Mouse (Mus musculus): ENCODE measurements around the gene 1700025G04Rik.
A peak's percentile ranks its signal among the peaks of the same experiment; 100 is the strongest.

1700025G04Rik gene

DNA sequence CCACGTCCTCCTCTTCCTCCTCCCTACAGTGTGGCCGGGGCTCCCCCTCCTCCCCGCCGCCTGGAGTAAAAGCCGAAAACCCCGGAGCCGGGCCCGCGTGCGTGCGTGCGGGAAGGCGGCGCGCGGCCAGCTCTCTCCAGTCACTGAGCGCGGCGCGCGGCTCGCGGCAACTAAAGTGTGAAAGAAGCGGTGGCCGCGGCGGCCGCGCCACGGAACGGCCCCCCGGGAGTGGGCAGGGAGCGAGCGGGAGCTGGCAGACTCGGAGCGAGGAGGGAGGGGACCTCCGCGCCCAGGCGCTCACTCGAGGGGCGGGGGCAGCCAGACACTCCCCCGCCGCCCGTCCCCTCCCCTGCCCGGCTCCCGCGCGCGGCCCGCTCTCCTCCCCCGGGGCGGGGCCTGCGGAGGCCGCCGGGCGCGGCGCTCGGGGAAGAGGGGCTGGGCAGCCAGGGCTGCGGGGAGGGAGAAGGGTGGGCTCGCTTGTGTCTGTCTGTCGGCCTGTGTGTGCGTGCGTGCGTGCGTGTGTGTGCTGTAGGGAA is at the start of gene 1700025G04Rik:
Gene 1700025G04Rik, minus strand, starts transcription at position 108 of the 536 bp plus-strand sequence.
- TF ChIP-seq CTCF (conservative IDR thresholded peaks at IDR 0.05; ENCODE audit: low read length) (no peak), POU5F1 (IDR thresholded peaks at IDR 0.05; ENCODE audit: borderline replicate concordance, low read length) (no peak), NANOG (IDR thresholded peaks at IDR 0.05; ENCODE audit: borderline replicate concordance, low read length) (no peak)
- Histone ChIP-seq H3K27me3 (ENCODE audit: insufficient read depth, low read length) (peaks cover 22% of the 10 kb centered on the region), H3K9me3 (ENCODE audit: low read length) (no peaks in the 10 kb centered on the region), H3K36me3 (ENCODE audit: insufficient read depth, low read length) (no peaks in the 10 kb centered on the region), H3K4me1 (replicated peaks; ENCODE audit: low read depth, low read length) (peaks cover 52% of the 10 kb centered on the region), H3K4me3 (replicated peaks; ENCODE audit: low read length) (peak within 1 kb of the TSS; percentile 96)

DNA sequence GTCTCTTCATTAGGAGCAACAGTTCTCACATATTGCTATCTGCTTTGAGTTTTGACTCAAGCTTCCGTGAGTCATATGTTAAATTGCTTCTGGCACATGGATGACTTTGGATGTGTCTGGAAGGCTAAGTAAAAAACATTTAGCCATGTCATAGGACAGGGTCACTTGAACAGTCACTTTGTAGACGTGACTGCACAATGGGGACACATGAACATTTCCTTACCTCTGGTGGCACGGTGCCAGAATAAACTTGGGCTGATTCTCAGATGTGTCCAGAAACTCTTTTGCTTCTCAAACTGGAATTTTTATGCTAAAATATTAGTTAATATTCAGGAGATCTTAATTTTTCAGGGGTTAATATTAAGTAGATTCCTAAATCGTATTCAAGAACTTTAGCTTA is 49.6 kb upstream of the 1700025G04Rik start:
- H3K9me3 ChIP-seq (ENCODE audit: low read length): no peaks in the 10 kb centered on the region
- no peak overlapping the region for H3K4me3 ChIP-seq (replicated peaks; ENCODE audit: low read length)
- H3K27me3 ChIP-seq (ENCODE audit: insufficient read depth, low read length): no peaks in the 10 kb centered on the region
- no peak for TF ChIP-seq POU5F1 (IDR thresholded peaks at IDR 0.05; ENCODE audit: borderline replicate concordance, low read length)
- TF ChIP-seq CTCF (conservative IDR thresholded peaks at IDR 0.05; ENCODE audit: low read length): no peak
- TF ChIP-seq NANOG (IDR thresholded peaks at IDR 0.05; ENCODE audit: borderline replicate concordance, low read length): no peak
- H3K36me3 ChIP-seq (ENCODE audit: insufficient read depth, low read length): no peaks in the 10 kb centered on the region
- H3K4me1 ChIP-seq (replicated peaks; ENCODE audit: low read depth, low read length): no peaks in the 10 kb centered on the region

- no peak for TF ChIP-seq NANOG (IDR thresholded peaks at IDR 0.05; ENCODE audit: borderline replicate concordance, low read length)
- TF ChIP-seq POU5F1 (IDR thresholded peaks at IDR 0.05; ENCODE audit: borderline replicate concordance, low read length): no peak
- TF ChIP-seq CTCF (conservative IDR thresholded peaks at IDR 0.05; ENCODE audit: low read length): no peak
- no peaks in the 10 kb centered on the region for H3K4me1 ChIP-seq (replicated peaks; ENCODE audit: low read depth, low read length)
- no peaks in the 10 kb centered on the region for H3K36me3 ChIP-seq (ENCODE audit: insufficient read depth, low read length)
- H3K9me3 ChIP-seq (ENCODE audit: low read length): no peaks in the 10 kb centered on the region
- no peaks in the 10 kb centered on the region for H3K27me3 ChIP-seq (ENCODE audit: insufficient read depth, low read length)
- no peak overlapping the region for H3K4me3 ChIP-seq (replicated peaks; ENCODE audit: low read length)
Observed at GRCm38 (mm10) chr1:152130029-152130727, 40.3 kb upstream of the 1700025G04Rik start.

GRCm38 (mm10) chr1:152125451-152125850 is 35.5 kb upstream of the 1700025G04Rik start:
- Histone ChIP-seq H3K36me3 (ENCODE audit: insufficient read depth, low read length) (no peaks in the 10 kb centered on the region), H3K4me3 (replicated peaks; ENCODE audit: low read length) (no peak overlapping the region), H3K4me1 (replicated peaks; ENCODE audit: low read depth, low read length) (no peaks in the 10 kb centered on the region), H3K9me3 (ENCODE audit: low read length) (peaks cover 15% of the 10 kb centered on the region), H3K27me3 (ENCODE audit: insufficient read depth, low read length) (no peaks in the 10 kb centered on the region)
- TF ChIP-seq NANOG (IDR thresholded peaks at IDR 0.05; ENCODE audit: borderline replicate concordance, low read length): no peak
- no peak for TF ChIP-seq CTCF (conservative IDR thresholded peaks at IDR 0.05; ENCODE audit: low read length)
- TF ChIP-seq POU5F1 (IDR thresholded peaks at IDR 0.05; ENCODE audit: borderline replicate concordance, low read length): no peak

GRCm38 (mm10) chr1:152110123-152110522 is 20.2 kb upstream of the 1700025G04Rik start:
- Histone ChIP-seq H3K36me3 (ENCODE audit: insufficient read depth, low read length) (no peaks in the 10 kb centered on the region), H3K4me3 (replicated peaks; ENCODE audit: low read length) (no peak overlapping the region), H3K27me3 (ENCODE audit: insufficient read depth, low read length) (no peaks in the 10 kb centered on the region), H3K9me3 (ENCODE audit: low read length) (no peaks in the 10 kb centered on the region), H3K4me1 (replicated peaks; ENCODE audit: low read depth, low read length) (peaks cover 26% of the 10 kb centered on the region)
- TF ChIP-seq POU5F1 (IDR thresholded peaks at IDR 0.05; ENCODE audit: borderline replicate concordance, low read length) (no peak), CTCF (conservative IDR thresholded peaks at IDR 0.05; ENCODE audit: low read length) (no peak), NANOG (IDR thresholded peaks at IDR 0.05; ENCODE audit: borderline replicate concordance, low read length) (no peak)

- TF ChIP-seq NANOG (IDR thresholded peaks at IDR 0.05; ENCODE audit: borderline replicate concordance, low read length) (no peak), CTCF (conservative IDR thresholded peaks at IDR 0.05; ENCODE audit: low read length) (no peak), POU5F1 (IDR thresholded peaks at IDR 0.05; ENCODE audit: borderline replicate concordance, low read length) (no peak)
- Histone ChIP-seq H3K9me3 (ENCODE audit: low read length) (no peaks in the 10 kb centered on the region), H3K36me3 (ENCODE audit: insufficient read depth, low read length) (no peaks in the 10 kb centered on the region), H3K27me3 (ENCODE audit: insufficient read depth, low read length) (no peaks in the 10 kb centered on the region), H3K4me1 (replicated peaks; ENCODE audit: low read depth, low read length) (peaks cover 18% of the 10 kb centered on the region), H3K4me3 (replicated peaks; ENCODE audit: low read length) (no peak overlapping the region)
Observed at GRCm38 (mm10) chr1:152106136-152106535, 16.2 kb upstream of the 1700025G04Rik start.

- no peaks in the 10 kb centered on the region for H3K36me3 ChIP-seq (ENCODE audit: insufficient read depth, low read length)
- TF ChIP-seq CTCF (conservative IDR thresholded peaks at IDR 0.05; ENCODE audit: low read length): no peak
- TF ChIP-seq NANOG (IDR thresholded peaks at IDR 0.05; ENCODE audit: borderline replicate concordance, low read length): no peak
- no peak for TF ChIP-seq POU5F1 (IDR thresholded peaks at IDR 0.05; ENCODE audit: borderline replicate concordance, low read length)
Observed at GRCm38 (mm10) chr1:152105246-152105645, 15.3 kb upstream of the 1700025G04Rik start.

DNA sequence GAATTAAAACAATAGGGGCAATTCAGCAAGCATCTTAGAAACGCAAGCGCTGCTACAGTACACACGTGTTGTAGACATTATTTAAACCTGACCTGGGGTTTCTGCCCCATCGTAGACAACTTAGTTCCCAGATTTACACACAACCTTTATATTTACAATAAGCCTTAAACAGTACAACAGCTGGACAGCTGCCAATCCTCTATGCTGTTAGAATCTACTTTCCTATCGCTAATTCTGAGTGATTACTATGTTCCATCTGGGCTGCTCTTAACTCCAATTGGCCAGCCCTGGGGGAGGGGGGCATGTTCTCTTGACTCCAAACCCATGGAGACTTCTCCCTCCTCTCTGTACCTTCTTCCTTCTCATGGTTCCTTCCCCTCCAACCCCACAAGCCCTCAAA is 11.8 kb upstream of the 1700025G04Rik start:
- Histone ChIP-seq H3K36me3 (ENCODE audit: insufficient read depth, low read length) (no peaks in the 10 kb centered on the region), H3K4me3 (replicated peaks; ENCODE audit: low read length) (no peak overlapping the region), H3K4me1 (replicated peaks; ENCODE audit: low read depth, low read length) (peaks cover 4% of the 10 kb centered on the region), H3K9me3 (ENCODE audit: low read length) (no peaks in the 10 kb centered on the region), H3K27me3 (ENCODE audit: insufficient read depth, low read length) (peaks cover 3% of the 10 kb centered on the region; the same call in 1 of the 2 replicates)
- no peak for TF ChIP-seq POU5F1 (IDR thresholded peaks at IDR 0.05; ENCODE audit: borderline replicate concordance, low read length)
- no peak for TF ChIP-seq CTCF (conservative IDR thresholded peaks at IDR 0.05; ENCODE audit: low read length)
- no peak for TF ChIP-seq NANOG (IDR thresholded peaks at IDR 0.05; ENCODE audit: borderline replicate concordance, low read length)

More at GRCm38 (mm10) chr1:152105246-152105645, 15.3 kb upstream of the 1700025G04Rik start:
- H3K4me3 ChIP-seq (replicated peaks; ENCODE audit: low read length): no peak overlapping the region
- H3K9me3 ChIP-seq (ENCODE audit: low read length): no peaks in the 10 kb centered on the region
- no peaks in the 10 kb centered on the region for H3K27me3 ChIP-seq (ENCODE audit: insufficient read depth, low read length)
- peaks cover 10% of the 10 kb centered on the region for H3K4me1 ChIP-seq (replicated peaks; ENCODE audit: low read depth, low read length)
